Mouse (Mus musculus) bone marrow macrophage, adult 2 months (primary cell): ENCODE data around the gene 2510009E07Rik. TPM values are rescaled to one million over a fixed set of nuclear protein-coding genes. Genes with fewer than 3 reads are reported as not detected.

Experiments used
- H3K27ac ChIP-seq: 2 replicates; pipeline ENCODE4 v1.5.1; 2012; ENCODE audit warnings: low read depth, low read length; ENCODE audit not compliant: insufficient read depth
- H3K4me1 ChIP-seq: 2 replicates; pipeline ENCODE4 v1.6.1; 2012; ENCODE audit warnings: low read length; ENCODE audit not compliant: control insufficient read depth, insufficient read depth
- H3K4me3 ChIP-seq: 2 replicates; pipeline ENCODE4 v1.5.1; 2012; ENCODE audit warnings: mild to moderate bottlenecking, low read length, moderate library complexity; ENCODE audit not compliant: insufficient read depth
- CTCF ChIP-seq: IDR thresholded peaks from 2 replicates; pipeline ENCODE4 v1.5.1; 2012; ENCODE audit warnings: low read depth, mild to moderate bottlenecking, low read length, moderate library complexity
- POLR2A ChIP-seq: IDR thresholded peaks from 2 replicates; pipeline ENCODE4 v1.6.1; 2012; ENCODE audit warnings: mild to moderate bottlenecking, low read depth, low read length, borderline replicate concordance
- polyA plus RNA-seq: library from polyadenylated mRNA; stranded (reverse); fragments of >200 nt; gene quantifications from 2 replicates; pipeline ENCODE4 v1.2.4, GENCODE M21; 2012; ENCODE audit not compliant: missing spikeins, insufficient read depth, insufficient read length

Gene 2510009E07Rik
- 24.4 and 27.0 TPM in 2 replicates for polyA plus RNA-seq

DNA sequence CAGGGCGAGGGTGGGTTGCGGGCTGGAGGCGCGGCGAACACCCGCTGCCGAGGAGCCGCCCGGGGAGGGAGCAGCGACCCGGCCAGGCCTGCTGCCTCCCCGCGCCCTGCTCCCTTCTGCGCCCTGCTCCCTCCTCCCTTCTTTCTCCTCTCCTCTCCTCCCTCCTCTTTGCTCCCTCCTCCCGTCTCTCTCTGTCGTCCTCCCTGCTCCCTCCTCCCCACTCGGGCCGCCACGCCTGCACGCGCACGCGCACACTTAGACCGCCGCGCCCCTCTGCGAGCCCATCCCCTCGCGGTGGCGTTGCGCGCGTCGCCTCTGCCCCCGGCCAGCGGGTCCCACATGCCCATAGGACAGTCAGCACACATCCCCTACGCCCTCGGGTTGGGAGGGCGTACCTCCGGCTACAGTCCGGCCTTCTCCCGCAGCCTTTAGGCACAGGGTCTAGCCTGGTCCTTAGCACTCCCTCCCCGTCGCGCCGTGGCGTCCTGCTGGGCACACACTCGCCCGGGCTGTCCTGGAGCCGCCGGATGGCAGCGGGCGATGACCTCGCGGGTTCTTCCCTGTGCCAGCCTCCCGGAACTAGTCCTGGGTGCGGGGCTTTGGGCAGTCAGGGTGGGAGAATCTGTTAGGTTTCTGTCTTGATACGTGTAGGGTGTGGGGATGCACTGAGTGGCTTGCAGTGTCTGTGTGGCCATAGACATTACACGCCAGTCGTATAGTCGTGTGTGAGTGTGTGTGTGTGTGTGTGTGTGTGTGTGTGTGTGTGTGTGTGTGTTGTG, at the start of gene 2510009E07Rik:
2510009E07Rik (minus strand) TSS at position 203 of the 779 bp plus-strand sequence.
- no peak for TF ChIP-seq CTCF
- no peak for TF ChIP-seq POLR2A
- no peak within 1 kb of the TSS for H3K27ac ChIP-seq
- H3K4me3 ChIP-seq = peak within 1 kb of the TSS; percentile 69

GRCm38 (mm10) chr16:21743401-21743800, 48.9 kb upstream of the 2510009E07Rik start:
- TF ChIP-seq POLR2A (no peak), CTCF (no peak)
- no peak overlapping the region for H3K4me3 ChIP-seq
- no peaks in the 10 kb centered on the region; the same call in 1 of the 2 replicates for H3K4me1 ChIP-seq
- no peak overlapping the region for H3K27ac ChIP-seq

More for the DNA sequence above, at the start of gene 2510009E07Rik:
- H3K4me1 ChIP-seq = peaks cover 25% of the 10 kb centered on the region

GRCm38 (mm10) chr16:21742898-21743297, 48.4 kb upstream of the 2510009E07Rik start:
- no peak overlapping the region for H3K27ac ChIP-seq
- H3K4me3 ChIP-seq = no peak overlapping the region
- no peaks in the 10 kb centered on the region; the same call in 1 of the 2 replicates for H3K4me1 ChIP-seq
- TF ChIP-seq CTCF (no peak), POLR2A (no peak)

GRCm38 (mm10) chr16:21742191-21742870, 47.9 kb upstream of the 2510009E07Rik start:
- no peaks in the 10 kb centered on the region; the same call in 1 of the 2 replicates for H3K4me1 ChIP-seq
- TF ChIP-seq CTCF (no peak), POLR2A (no peak)
- H3K27ac ChIP-seq = no peak overlapping the region
- no peak overlapping the region for H3K4me3 ChIP-seq

DNA sequence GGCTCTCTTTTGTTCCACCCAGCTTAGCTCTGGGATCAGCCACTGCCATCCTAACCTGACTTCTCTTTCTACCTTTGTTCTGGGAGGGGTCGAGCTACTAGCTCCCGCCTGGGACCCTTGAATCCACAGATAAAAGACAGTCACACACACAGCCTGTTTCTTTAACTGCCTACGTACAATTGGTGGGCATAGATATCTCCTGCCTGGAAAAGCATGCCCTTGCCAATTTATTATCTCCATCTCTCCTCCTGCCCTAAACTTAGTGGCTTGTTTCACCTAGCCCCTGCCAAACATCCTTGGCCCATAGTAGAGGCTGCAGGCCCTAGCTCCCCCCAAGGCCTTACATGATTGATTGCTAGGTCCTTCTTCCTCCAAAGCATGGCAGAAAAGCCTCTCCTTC, 47.1 kb upstream of the 2510009E07Rik start:
- TF ChIP-seq POLR2A (no peak), CTCF (no peak)
- H3K27ac ChIP-seq = no peak overlapping the region
- H3K4me3 ChIP-seq = no peak overlapping the region
- H3K4me1 ChIP-seq = no peaks in the 10 kb centered on the region; the same call in 1 of the 2 replicates

DNA sequence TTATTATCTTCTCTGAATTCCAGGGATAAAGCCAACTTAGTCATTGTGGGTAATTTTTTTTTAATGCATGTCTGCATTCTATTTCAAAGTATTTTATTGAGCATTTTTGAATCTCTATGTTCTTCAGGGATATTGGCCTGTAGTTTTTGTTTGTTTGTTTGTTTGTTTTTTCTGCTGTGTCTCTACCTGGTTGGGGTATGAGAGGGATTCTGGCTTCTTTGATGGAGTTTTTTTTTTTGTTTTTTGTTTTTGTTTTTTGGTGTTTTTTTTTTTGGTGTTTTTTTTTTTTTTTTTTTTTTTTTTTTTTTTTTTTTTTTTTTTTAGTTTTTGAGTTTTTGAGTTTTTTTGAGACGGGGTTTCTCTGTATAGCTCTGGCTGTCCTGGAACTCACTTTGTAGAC, 41.2 kb upstream of the 2510009E07Rik start:
- no peak overlapping the region for H3K4me3 ChIP-seq
- H3K27ac ChIP-seq = no peak overlapping the region
- no peak for TF ChIP-seq CTCF
- no peak for TF ChIP-seq POLR2A
- H3K4me1 ChIP-seq = no peaks in the 10 kb centered on the region

GRCm38 (mm10) chr16:21727897-21728364, 33.5 kb upstream of the 2510009E07Rik start:
- H3K4me1 ChIP-seq = no peaks in the 10 kb centered on the region; the same call in 1 of the 2 replicates
- no peak overlapping the region for H3K27ac ChIP-seq
- H3K4me3 ChIP-seq = no peak overlapping the region
- TF ChIP-seq CTCF (0 out of 2 replicates have a peak, but pooled peaks have one; percentile 12), POLR2A (no peak)

GRCm38 (mm10) chr16:21727421-21727820, 33.0 kb upstream of the 2510009E07Rik start:
- no peak for TF ChIP-seq POLR2A
- TF ChIP-seq CTCF = no peak
- H3K27ac ChIP-seq = no peak overlapping the region
- no peak overlapping the region for H3K4me3 ChIP-seq
- no peaks in the 10 kb centered on the region; the same call in 1 of the 2 replicates for H3K4me1 ChIP-seq

DNA sequence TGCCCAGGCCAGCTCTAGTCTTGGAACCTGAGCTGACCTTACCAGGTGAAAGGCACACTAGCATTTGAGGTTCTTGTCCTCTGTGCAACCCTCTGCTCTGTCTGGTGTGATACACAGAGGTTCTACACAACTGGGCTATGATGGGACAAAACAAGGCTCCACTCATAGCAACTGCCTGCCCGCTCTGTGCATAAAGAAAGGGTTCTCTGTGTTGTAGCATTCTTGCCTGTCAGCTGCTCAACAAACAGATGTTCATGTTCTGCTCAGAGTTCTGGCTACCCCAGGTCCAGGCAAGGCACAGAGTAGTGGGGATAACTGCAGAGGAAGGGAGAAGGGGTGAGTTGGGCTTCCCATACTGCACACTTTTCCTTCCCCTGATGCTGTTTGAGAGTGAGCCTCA, 29.8 kb upstream of the 2510009E07Rik start:
- Histone ChIP-seq H3K4me3 (no peak overlapping the region), H3K4me1 (peaks cover 8% of the 10 kb centered on the region), H3K27ac (no peak overlapping the region)
- TF ChIP-seq POLR2A (no peak), CTCF (no peak)

DNA sequence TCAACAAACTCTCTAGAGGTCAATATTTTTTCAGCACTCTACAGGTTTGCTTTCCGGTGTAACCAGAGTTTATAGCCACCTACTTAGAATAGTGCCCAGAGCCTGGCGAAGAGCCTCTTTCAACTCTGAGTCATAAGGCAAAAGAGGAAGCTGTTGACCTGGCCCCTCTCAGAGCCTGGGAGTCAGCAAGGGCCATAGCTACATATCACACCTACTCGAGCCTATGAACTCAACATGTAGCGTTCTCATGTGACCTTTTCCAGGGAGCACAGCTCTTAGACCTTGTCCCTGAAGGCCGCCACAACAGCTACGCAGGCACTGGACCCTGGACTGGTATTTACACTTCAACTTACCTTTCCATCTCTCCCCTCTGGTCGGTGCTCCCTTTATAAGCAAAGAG, 25.3 kb upstream of the 2510009E07Rik start:
- Histone ChIP-seq H3K4me3 (no peak overlapping the region), H3K4me1 (peaks cover 17% of the 10 kb centered on the region), H3K27ac (no peak overlapping the region)
- TF ChIP-seq CTCF (no peak), POLR2A (no peak)

DNA sequence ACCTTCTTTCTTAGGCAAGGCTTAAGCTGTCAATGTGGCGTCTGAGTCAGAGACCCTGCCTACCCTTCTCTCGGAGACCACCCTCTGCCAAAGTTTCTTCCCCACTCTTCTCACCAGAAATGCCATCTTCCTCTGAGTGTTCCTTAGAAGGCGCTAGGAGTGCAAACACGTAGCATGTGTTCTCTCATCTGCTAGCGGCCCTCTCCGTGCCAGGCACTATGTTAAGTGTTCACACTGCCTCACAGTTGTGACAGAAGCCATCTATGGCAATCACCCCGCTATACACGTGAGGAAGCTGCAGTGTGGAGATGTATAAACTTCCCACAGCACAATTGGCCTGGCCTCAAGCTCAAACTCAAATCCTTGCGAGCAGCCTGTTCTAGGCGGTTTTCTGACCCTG, 20.1 kb upstream of the 2510009E07Rik start:
- Histone ChIP-seq H3K4me3 (no peak overlapping the region), H3K27ac (no peak overlapping the region), H3K4me1 (peaks cover 14% of the 10 kb centered on the region)
- TF ChIP-seq POLR2A = no peak
- TF ChIP-seq CTCF = no peak
